ENCODE assay signal across 21 mouse cellular contexts in the genomic region with DNA sequence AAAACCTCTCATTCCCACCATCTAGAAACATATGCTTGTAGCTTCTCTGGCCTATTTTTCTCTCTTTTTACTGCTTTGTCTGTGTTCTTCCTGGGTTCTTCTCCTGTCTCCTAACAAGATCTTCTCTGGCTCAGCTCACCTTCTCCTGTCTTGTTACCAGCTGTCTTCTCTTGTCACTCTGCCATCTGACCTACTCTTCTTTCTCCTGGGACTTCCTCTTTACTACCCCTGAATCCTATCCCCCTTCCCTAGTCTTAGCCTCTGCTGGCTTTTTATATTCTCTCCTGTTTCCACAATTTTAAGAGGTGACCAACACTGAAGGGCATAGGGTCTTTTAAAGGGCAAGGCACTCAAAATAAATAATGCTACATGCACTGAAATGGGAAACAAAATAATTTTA. TPM values are rescaled to one million over a fixed set of nuclear protein-coding genes. Genes with fewer than 3 reads are reported as not detected.
"Had no signal": no experiment of that assay in that cellular context is flagged by ENCODE, and none has a peak within 500 bp of the region (broad histone marks: within the 10 kb centered on the region; RNA-seq: fewer than 3 reads in every experiment).

No protein-coding gene starts in this region.

- H3K4me3 ChIP-seq: lung, embryonic 15.5 days; midbrain, embryonic 10.5 days; midbrain, embryonic 12.5 days; myocyte; neural tube, embryonic 13.5 days; neural tube, embryonic 15.5 days; stomach, embryonic 15.5 days had no signal

- ATAC-seq: midbrain, embryonic 16.5 days had no signal

- H3K4me1 ChIP-seq: lung, embryonic 15.5 days; midbrain, embryonic 10.5 days; midbrain, embryonic 12.5 days; neural tube, embryonic 13.5 days; neural tube, embryonic 15.5 days; stomach, embryonic 15.5 days had no signal

- H3K9me3 ChIP-seq: lung, embryonic 15.5 days; midbrain, embryonic 10.5 days; midbrain, embryonic 12.5 days; neural tube, embryonic 13.5 days; neural tube, embryonic 15.5 days; stomach, embryonic 15.5 days had no signal

- H3K36me3 ChIP-seq: lung, embryonic 15.5 days; midbrain, embryonic 10.5 days; midbrain, embryonic 12.5 days; neural tube, embryonic 13.5 days; neural tube, embryonic 15.5 days; stomach, embryonic 15.5 days had no signal

- H3K27me3 ChIP-seq: lung, embryonic 15.5 days; midbrain, embryonic 12.5 days; neural tube, embryonic 13.5 days; neural tube, embryonic 15.5 days; stomach, embryonic 15.5 days had no signal

- H3K9ac ChIP-seq: lung, embryonic 15.5 days; midbrain, embryonic 12.5 days; neural tube, embryonic 13.5 days; neural tube, embryonic 15.5 days; stomach, embryonic 15.5 days had no signal

- H3K27ac ChIP-seq: lung, embryonic 15.5 days; midbrain, embryonic 10.5 days; midbrain, embryonic 12.5 days; neural tube, embryonic 13.5 days; neural tube, embryonic 15.5 days; stomach, embryonic 15.5 days; stomach, postnatal 0 days had no signal

- DNase-seq: lung, adult 2 months; lung, postnatal 10 days; lung, postnatal 4 days; midbrain, embryonic 14.5 days; retina, postnatal 1 day; right cerebral cortex, adult 18-20 months; right cerebral cortex, postnatal 25 days; right cerebral cortex, postnatal 4 days; thymus, adult 2 months; thymus, postnatal 25 days; thymus, postnatal 4 days had no signal

- H3K4me2 ChIP-seq: lung, embryonic 15.5 days; midbrain, embryonic 12.5 days; neural tube, embryonic 13.5 days; neural tube, embryonic 15.5 days; stomach, embryonic 15.5 days had no signal

RNA-seq across cellular contexts. Expression of gene Vinac1, which starts 43.1 kb away (rescaled TPM):
- polyA plus RNA-seq: spleen, adult 2 months had no signal
